Mouse (Mus musculus) forebrain, embryonic 10.5 days (tissue): ENCODE measurements around the gene Glb1. TPM values are rescaled to one million over a fixed set of nuclear protein-coding genes. Genes with fewer than 3 reads are reported as not detected.
A peak's percentile ranks its signal among the peaks of the same experiment; 100 is the strongest.

Experiments
- DNase-seq: peaks from one replicate; pipeline ENCODE4 v3.0.0-alpha.2; 2017; ENCODE audit warnings: low spot score; ENCODE audit errors: extremely low spot score
- H3K27ac ChIP-seq: fragments of 300-500 bp; sonication (generic); 2 replicates; pipeline ENCODE4 v1.5.1; 2016; ENCODE audit warnings: mild to moderate bottlenecking
- H3K27me3 ChIP-seq: fragments of 300-500 bp; sonication (generic); 2 replicates; pipeline ENCODE4 v1.6.1; 2016; ENCODE audit warnings: mild to moderate bottlenecking; ENCODE audit not compliant: poor library complexity, severe bottlenecking
- H3K36me3 ChIP-seq: fragments of 300-500 bp; sonication (generic); replicated peaks from 2 replicates; pipeline ENCODE4 v1.6.1; 2016; ENCODE audit warnings: mild to moderate bottlenecking, moderate library complexity
- H3K4me1 ChIP-seq: fragments of 300-500 bp; sonication (generic); 2 replicates; pipeline ENCODE4 v1.6.1; 2016
- H3K4me3 ChIP-seq: fragments of 300-500 bp; sonication (generic); 2 replicates; pipeline ENCODE4 v1.5.1; 2016; ENCODE audit warnings: mild to moderate bottlenecking, moderate library complexity
- H3K9me3 ChIP-seq: fragments of 300-500 bp; sonication (generic); 2 replicates; pipeline ENCODE4 v1.6.1; 2016; ENCODE audit warnings: mild to moderate bottlenecking, moderate library complexity
- WGBS: fragments of 180-500 bp; shearing (Covaris S2); methylation state at CpG from one replicate; pipeline ENCODE4 v1.1.7; 2016; 5-methylcytosine and 5-hydroxymethylcytosine counted together
- polyA plus RNA-seq: library from polyadenylated mRNA; unstranded; fragments of >200 nt; fragmentation: Nextera tagmentation; extraction: Ambion mirVana; gene quantifications from 2 replicates; pipeline ENCODE4 v1.2.1, GENCODE M21; 2016

Gene Glb1
- polyA plus RNA-seq, 1 experiment from 2014 or later, result 22.6 TPM

- no peaks in the 10 kb centered on the region for H3K36me3 ChIP-seq
- DNase-seq, result no peak
- 90% methylated on average over 7 of the region's 7 CpGs for WGBS
Observed at GRCm38 (mm10) chr9:114496469-114496868, 95.6 kb downstream of the Glb1 start.

DNA sequence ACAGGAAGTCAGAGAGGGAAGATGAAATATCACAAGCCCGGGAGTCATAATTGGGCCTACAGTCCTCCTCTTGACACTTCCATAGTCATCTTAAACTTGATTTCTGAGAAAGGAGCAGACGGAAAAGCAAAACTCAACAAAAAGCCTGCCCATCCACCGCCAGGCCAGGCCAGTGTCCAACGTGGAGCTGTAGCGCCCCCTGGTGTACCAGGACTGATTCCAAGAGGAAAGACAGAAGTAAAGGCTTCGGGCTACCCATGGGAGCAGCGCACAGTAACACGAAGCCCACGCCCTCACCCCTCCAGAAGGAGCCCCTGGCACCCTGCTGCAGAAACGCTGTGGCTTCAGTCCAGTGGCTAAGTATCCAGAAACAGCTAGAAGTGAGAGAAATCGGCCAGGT, 97.3 kb downstream of the Glb1 start:
- H3K27me3 ChIP-seq, result no peaks in the 10 kb centered on the region
- H3K36me3 ChIP-seq, result no peaks in the 10 kb centered on the region
- WGBS, result 13% methylated on average over 11 of the region's 11 CpGs
- no peak overlapping the region for H3K27ac ChIP-seq
- H3K4me3 ChIP-seq, result no peak overlapping the region
- H3K9me3 ChIP-seq, result no peaks in the 10 kb centered on the region
- DNase-seq, result peak; percentile 89
- peaks cover 10% of the 10 kb centered on the region; the same call in 1 of the 2 replicates for H3K4me1 ChIP-seq

More at GRCm38 (mm10) chr9:114496469-114496868, 95.6 kb downstream of the Glb1 start:
- peaks cover 10% of the 10 kb centered on the region; the same call in 1 of the 2 replicates for H3K4me1 ChIP-seq
- H3K27me3 ChIP-seq, result no peaks in the 10 kb centered on the region
- H3K4me3 ChIP-seq, result no peak overlapping the region
- no peaks in the 10 kb centered on the region for H3K9me3 ChIP-seq
- no peak overlapping the region for H3K27ac ChIP-seq

DNA sequence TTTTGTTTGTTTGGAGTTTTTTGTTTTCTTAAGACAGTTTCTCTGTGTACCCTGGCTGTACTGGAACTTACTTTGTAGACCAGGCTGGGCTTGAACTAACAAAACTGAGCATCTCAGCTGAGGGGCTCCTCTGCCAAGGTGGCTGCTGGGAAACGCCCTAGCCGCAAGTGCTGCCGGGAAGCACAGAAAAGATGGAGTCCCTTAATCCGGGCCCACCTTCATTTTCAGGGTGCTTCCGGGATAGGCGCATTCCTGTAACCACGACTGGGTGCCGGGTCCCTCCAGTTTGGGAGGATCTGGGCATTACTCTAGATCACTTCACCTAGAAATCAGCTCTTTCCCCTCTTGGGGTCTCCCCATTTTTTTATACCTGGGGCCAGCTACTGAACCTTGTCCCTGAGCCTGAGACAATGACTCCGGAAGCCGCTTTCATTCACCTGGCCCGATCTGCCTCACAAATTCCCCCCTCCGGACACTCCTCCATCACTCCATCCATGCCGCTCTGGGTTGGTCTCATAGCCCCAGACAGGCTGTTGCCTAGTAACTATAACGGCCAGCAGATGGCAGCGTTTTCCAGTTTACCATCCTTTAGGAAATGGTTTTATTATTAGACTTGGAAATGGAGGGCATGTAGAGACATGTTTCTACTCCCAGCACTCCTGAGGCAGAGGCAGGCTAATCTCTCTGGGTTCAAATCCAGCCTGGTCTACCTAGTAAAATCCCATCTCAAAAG, 99.1 kb downstream of the Glb1 start:
- no peak overlapping the region for H3K4me3 ChIP-seq
- WGBS, result 18% methylated on average over 15 of the region's 15 CpGs
- H3K27ac ChIP-seq, result no peak overlapping the region
- no peaks in the 10 kb centered on the region for H3K9me3 ChIP-seq
- H3K27me3 ChIP-seq, result no peaks in the 10 kb centered on the region
- H3K36me3 ChIP-seq, result no peaks in the 10 kb centered on the region
- H3K4me1 ChIP-seq, result peaks cover 10% of the 10 kb centered on the region; the same call in 1 of the 2 replicates
- peak; percentile 71 for DNase-seq

DNA sequence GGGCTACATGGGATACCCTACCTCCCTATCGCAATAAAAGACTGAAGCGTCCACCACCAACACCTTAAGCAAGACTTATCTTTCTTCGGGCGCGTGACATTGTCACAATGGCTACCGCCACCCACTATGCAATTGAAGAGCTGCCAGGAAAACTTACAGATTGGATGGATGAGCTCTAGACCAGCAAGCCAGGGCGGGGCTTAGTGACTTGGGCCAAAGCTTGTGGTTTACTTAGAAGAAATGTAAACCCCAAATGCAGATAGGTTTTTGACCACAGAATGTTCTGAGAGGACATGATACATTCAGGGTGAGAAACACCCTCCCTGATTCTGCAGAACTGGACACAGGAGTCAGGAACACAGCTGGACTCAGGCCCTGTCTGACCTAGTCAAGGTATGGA, 100.2 kb downstream of the Glb1 start:
- H3K4me1 ChIP-seq, result peaks cover 10% of the 10 kb centered on the region; the same call in 1 of the 2 replicates
- peaks cover 3% of the 10 kb centered on the region for H3K36me3 ChIP-seq
- no peaks in the 10 kb centered on the region for H3K9me3 ChIP-seq
- H3K4me3 ChIP-seq, result no peak overlapping the region
- 0 out of 2 replicates have a peak overlapping the region, but pooled peaks have one; percentile 26 for H3K27ac ChIP-seq
- WGBS, result 94% methylated on average over 7 of the region's 7 CpGs
- no peaks in the 10 kb centered on the region for H3K27me3 ChIP-seq
- DNase-seq, result no peak

DNA sequence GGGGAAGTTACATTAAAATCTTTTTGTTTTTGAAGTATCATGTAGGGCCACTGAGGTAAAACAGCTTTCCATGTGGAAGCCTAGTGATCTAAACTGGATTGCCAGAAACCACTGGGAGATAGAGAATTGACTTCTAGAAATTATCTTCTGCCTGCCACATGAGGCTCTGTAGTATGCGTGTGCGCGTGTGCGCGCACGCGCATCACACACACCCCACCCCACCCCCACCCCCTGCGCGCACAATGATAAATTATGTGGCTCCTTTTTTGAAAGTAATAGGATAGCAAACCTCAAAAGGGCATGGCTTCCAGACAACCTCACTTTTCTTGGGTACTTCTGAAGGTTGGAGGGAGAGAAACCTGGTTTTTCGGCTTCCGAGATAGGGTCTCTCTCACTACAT, 101.0 kb downstream of the Glb1 start:
- DNase-seq, result no peak
- WGBS, result 97% methylated on average over 11 of the region's 11 CpGs
- no peaks in the 10 kb centered on the region for H3K27me3 ChIP-seq
- H3K4me1 ChIP-seq, result peaks cover 10% of the 10 kb centered on the region; the same call in 1 of the 2 replicates
- no peak overlapping the region for H3K4me3 ChIP-seq
- H3K9me3 ChIP-seq, result no peaks in the 10 kb centered on the region
- peaks cover 11% of the 10 kb centered on the region for H3K36me3 ChIP-seq
- no peak overlapping the region for H3K27ac ChIP-seq

GRCm38 (mm10) chr9:114502711-114503427, 102.0 kb downstream of the Glb1 start:
- H3K9me3 ChIP-seq, result no peaks in the 10 kb centered on the region
- no peaks in the 10 kb centered on the region for H3K27me3 ChIP-seq
- peaks cover 10% of the 10 kb centered on the region; the same call in 1 of the 2 replicates for H3K4me1 ChIP-seq
- DNase-seq, result no peak
- H3K36me3 ChIP-seq, result peaks cover 21% of the 10 kb centered on the region
- no peak overlapping the region for H3K27ac ChIP-seq
- WGBS, result 71% methylated on average over 15 of the region's 15 CpGs
- H3K4me3 ChIP-seq, result no peak overlapping the region

GRCm38 (mm10) chr9:114504816-114505215, 103.9 kb downstream of the Glb1 start, which contains the start of gene Ccr4:
TSS of gene Ccr4 (minus strand) at chr9:114504916.
- no peak within 1 kb of the TSS for H3K4me3 ChIP-seq
- H3K27me3 ChIP-seq, result no peaks in the 10 kb centered on the region
- no peak within 1 kb of the TSS for H3K27ac ChIP-seq
- H3K4me1 ChIP-seq, result 0 out of 2 replicates have a peak, but pooled peaks cover 3% of the 10 kb centered on the region
- peaks cover 40% of the 10 kb centered on the region for H3K36me3 ChIP-seq
- peaks cover 12% of the 10 kb centered on the region for H3K9me3 ChIP-seq
- DNase-seq, result no peak
- 91% methylated on average over 9 of the region's 9 CpGs for WGBS

DNA sequence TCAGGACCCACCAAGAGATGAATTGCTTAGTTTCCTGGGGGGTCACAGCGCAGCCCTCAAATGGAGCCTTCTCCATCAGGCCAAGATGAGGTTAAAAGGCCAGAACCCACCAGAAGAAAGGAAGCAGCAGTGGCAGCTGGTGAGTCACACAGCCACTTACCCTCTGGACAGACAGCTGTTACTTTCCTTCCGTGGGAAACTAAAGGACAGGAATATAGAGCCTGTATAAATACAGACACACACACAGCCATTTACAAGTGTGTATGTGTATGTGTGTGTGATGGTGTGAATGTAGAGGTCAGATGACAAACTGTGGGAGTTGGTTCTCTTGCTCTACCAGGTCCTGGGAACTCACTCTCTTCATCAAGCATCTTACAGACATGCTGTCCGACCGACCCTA, 105.7 kb downstream of the Glb1 start:
- peaks cover 58% of the 10 kb centered on the region for H3K36me3 ChIP-seq

DNA sequence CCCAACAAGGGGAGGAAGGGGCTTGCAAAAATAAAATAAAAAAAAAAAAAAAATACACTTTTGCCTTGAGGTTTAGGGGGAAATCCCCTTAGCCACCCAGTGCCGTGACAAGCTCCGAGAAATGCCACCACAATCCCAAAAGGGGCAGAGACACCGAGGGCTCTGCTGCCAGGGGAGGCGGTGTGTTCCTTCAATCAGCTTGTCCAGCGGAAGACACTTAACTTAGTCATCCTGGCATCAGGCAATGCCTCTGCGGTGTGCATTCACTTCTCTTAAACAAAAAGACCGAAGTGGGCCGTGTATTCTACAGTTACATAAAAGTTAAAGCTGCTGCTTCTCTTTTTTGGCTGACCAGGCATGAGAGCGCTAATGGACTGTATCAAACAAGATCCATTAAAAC, 106.5 kb downstream of the Glb1 start:
- WGBS, result 95% methylated on average over 9 of the region's 9 CpGs
- no peaks in the 10 kb centered on the region for H3K27me3 ChIP-seq
- peaks cover 36% of the 10 kb centered on the region for H3K9me3 ChIP-seq
- no peaks in the 10 kb centered on the region for H3K4me1 ChIP-seq
- H3K36me3 ChIP-seq, result peaks cover 66% of the 10 kb centered on the region
- no peak overlapping the region for H3K27ac ChIP-seq
- DNase-seq, result no peak
- no peak overlapping the region for H3K4me3 ChIP-seq

More for the DNA sequence above, 105.7 kb downstream of the Glb1 start:
- Histone ChIP-seq H3K9me3 (peaks cover 27% of the 10 kb centered on the region), H3K4me1 (no peaks in the 10 kb centered on the region), H3K27me3 (no peaks in the 10 kb centered on the region), H3K27ac (no peak overlapping the region), H3K4me3 (no peak overlapping the region)
- no peak for DNase-seq
- WGBS, result 87% methylated on average over 4 of the region's 4 CpGs

- WGBS, result 94% methylated on average over 9 of the region's 9 CpGs
- Histone ChIP-seq H3K27me3 (no peaks in the 10 kb centered on the region), H3K4me3 (no peak overlapping the region), H3K9me3 (peaks cover 60% of the 10 kb centered on the region), H3K27ac (no peak overlapping the region), H3K36me3 (peaks cover 90% of the 10 kb centered on the region), H3K4me1 (no peaks in the 10 kb centered on the region)
- DNase-seq, result no peak
Observed at GRCm38 (mm10) chr9:114509785-114510184, 108.9 kb downstream of the Glb1 start.

GRCm38 (mm10) chr9:114512831-114513230, 112.0 kb downstream of the Glb1 start:
- H3K36me3 ChIP-seq, result peaks cover 100% of the 10 kb centered on the region
- no peak for DNase-seq
- no peak overlapping the region for H3K4me3 ChIP-seq
- WGBS, result 96% methylated on average over 21 of the region's 21 CpGs
- no peaks in the 10 kb centered on the region for H3K4me1 ChIP-seq
- H3K27ac ChIP-seq, result no peak overlapping the region
- H3K9me3 ChIP-seq, result peaks cover 72% of the 10 kb centered on the region
- H3K27me3 ChIP-seq, result no peaks in the 10 kb centered on the region

DNA sequence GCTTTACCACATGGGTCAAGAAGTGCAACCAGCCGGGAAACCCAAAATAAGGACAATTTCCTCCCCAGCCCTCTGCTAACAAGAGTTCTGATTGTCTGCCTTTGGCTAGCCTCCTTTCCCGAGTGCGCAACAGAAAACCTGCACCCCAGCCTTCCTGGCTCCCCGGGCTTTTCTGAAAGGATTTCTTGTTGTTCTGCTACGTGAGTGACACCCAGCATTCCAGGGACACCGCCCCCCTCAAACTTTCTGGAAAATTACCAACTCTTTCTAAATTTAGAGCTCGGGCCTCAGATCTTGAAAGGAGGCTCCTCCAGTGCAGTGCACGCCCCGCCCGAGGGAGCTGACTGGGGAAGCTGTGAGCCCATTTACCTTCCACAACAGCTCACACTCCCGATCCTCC, 114.5 kb downstream of the Glb1 start, which contains the start of gene C130032M10Rik:
Gene C130032M10Rik, plus strand, starts transcription at position 334 of the 400 bp plus-strand sequence.
- WGBS, result 94% methylated on average over 11 of the region's 11 CpGs
- peaks cover 56% of the 10 kb centered on the region for H3K9me3 ChIP-seq
- no peak for DNase-seq
- H3K27me3 ChIP-seq, result no peaks in the 10 kb centered on the region
- H3K27ac ChIP-seq, result no peak within 1 kb of the TSS
- peaks cover 85% of the 10 kb centered on the region for H3K36me3 ChIP-seq
- peaks cover 13% of the 10 kb centered on the region; the same call in 1 of the 2 replicates for H3K4me1 ChIP-seq
- no peak within 1 kb of the TSS for H3K4me3 ChIP-seq
